Mouse (Mus musculus): ENCODE data around the gene Gm11077. TPM values are rescaled to one million over a fixed set of nuclear protein-coding genes. Genes with fewer than 3 reads are reported as not detected.

The Gm11077 gene
- polyA plus RNA-seq, 2 experiments = not detected

- Histone ChIP-seq H3K27ac (no peak overlapping the region), H3K27me3 (ENCODE audit: control insufficient read depth, insufficient read depth, low read length) (no peaks in the 10 kb centered on the region), H3K4me3 (ENCODE audit: insufficient read depth in 1 of 2, low read depth in 2 of 2, low read length in 2 of 2) (no peak overlapping the region), H3K4me2 (ENCODE audit: low read depth) (no peak overlapping the region), H3K9ac (replicated peaks) (no peak overlapping the region), H3K4me1 (replicated peaks; ENCODE audit: control insufficient read depth in 2 of 2, insufficient read depth in 2 of 2, low read length in 1 of 2) (no peaks in the 10 kb centered on the region), H3K36me3 (replicated peaks; ENCODE audit: control insufficient read depth, insufficient read depth, low read depth) (no peaks in the 10 kb centered on the region), H3K9me3 (ENCODE audit: control insufficient read depth, low read length) (no peaks in the 10 kb centered on the region)
- no peak for DNase-seq (ENCODE audit: low read depth in 3 of 3, low spot score in 3 of 3)
- ATAC-seq (ENCODE audit: insufficient read depth) = no peak
- no peak for TF ChIP-seq CTCF (IDR thresholded peaks at IDR 0.05; ENCODE audit: low read depth)
- no peak for TF ChIP-seq EP300 (IDR thresholded peaks at IDR 0.05; ENCODE audit: low read depth)
- WGBS (ENCODE audit: insufficient replicate concordance) = 25% methylated on average over 6 of the region's 6 CpGs
Observed at GRCm38 (mm10) chr6:140767237-140767636, 38.2 kb downstream of the Gm11077 start.

- H3K4me1 ChIP-seq (replicated peaks; ENCODE audit: control insufficient read depth in 2 of 2, insufficient read depth in 2 of 2, low read length in 1 of 2) = no peaks in the 10 kb centered on the region
- H3K4me2 ChIP-seq (ENCODE audit: low read depth) = no peak overlapping the region
- DNase-seq (ENCODE audit: low read depth in 3 of 3, low spot score in 3 of 3) = no peak
- TF ChIP-seq CTCF (IDR thresholded peaks at IDR 0.05; ENCODE audit: low read depth) (no peak), EP300 (IDR thresholded peaks at IDR 0.05; ENCODE audit: low read depth) (no peak)
- no peaks in the 10 kb centered on the region for H3K9me3 ChIP-seq (ENCODE audit: control insufficient read depth, low read length)
- H3K27ac ChIP-seq = no peak overlapping the region
- 50% methylated on average over 8 of the region's 8 CpGs for WGBS (ENCODE audit: insufficient replicate concordance)
- ATAC-seq (ENCODE audit: insufficient read depth) = no peak
- no peak overlapping the region for H3K9ac ChIP-seq (replicated peaks)
- H3K27me3 ChIP-seq (ENCODE audit: control insufficient read depth, insufficient read depth, low read length) = no peaks in the 10 kb centered on the region
- H3K36me3 ChIP-seq (replicated peaks; ENCODE audit: control insufficient read depth, insufficient read depth, low read depth) = no peaks in the 10 kb centered on the region
- no peak overlapping the region for H3K4me3 ChIP-seq (ENCODE audit: insufficient read depth in 1 of 2, low read depth in 2 of 2, low read length in 2 of 2)
Observed at GRCm38 (mm10) chr6:140768180-140768579, 39.1 kb downstream of the Gm11077 start.

- Histone ChIP-seq H3K9me3 (ENCODE audit: control insufficient read depth, low read length) (no peaks in the 10 kb centered on the region), H3K36me3 (replicated peaks; ENCODE audit: control insufficient read depth, insufficient read depth, low read depth) (no peaks in the 10 kb centered on the region), H3K27me3 (ENCODE audit: control insufficient read depth, insufficient read depth, low read length) (no peaks in the 10 kb centered on the region), H3K4me1 (replicated peaks; ENCODE audit: control insufficient read depth in 2 of 2, insufficient read depth in 2 of 2, low read length in 1 of 2) (no peaks in the 10 kb centered on the region), H3K4me2 (ENCODE audit: low read depth) (no peak overlapping the region), H3K4me3 (ENCODE audit: insufficient read depth in 1 of 2, low read depth in 2 of 2, low read length in 2 of 2) (no peak overlapping the region), H3K9ac (replicated peaks) (no peak overlapping the region), H3K27ac (no peak overlapping the region)
- WGBS (ENCODE audit: insufficient replicate concordance) = 66% methylated on average over 21 of the region's 21 CpGs
- TF ChIP-seq CTCF (IDR thresholded peaks at IDR 0.05; ENCODE audit: low read depth) (no peak), EP300 (IDR thresholded peaks at IDR 0.05; ENCODE audit: low read depth) (no peak)
- ATAC-seq (ENCODE audit: insufficient read depth) (no peak), DNase-seq (ENCODE audit: low read depth in 3 of 3, low spot score in 3 of 3) (no peak)
Observed at GRCm38 (mm10) chr6:140768859-140769640, 40.0 kb downstream of the Gm11077 start.

GRCm38 (mm10) chr6:140776274-140776673, 47.2 kb downstream of the Gm11077 start:
- TF ChIP-seq CTCF (IDR thresholded peaks at IDR 0.05; ENCODE audit: low read depth) (no peak), EP300 (IDR thresholded peaks at IDR 0.05; ENCODE audit: low read depth) (no peak)
- DNase-seq (ENCODE audit: low read depth in 3 of 3, low spot score in 3 of 3) = no peak
- WGBS (ENCODE audit: insufficient replicate concordance) = 63% methylated on average over 8 of the region's 8 CpGs

GRCm38 (mm10) chr6:140782524-140782923, 53.4 kb downstream of the Gm11077 start:
- no peaks in the 10 kb centered on the region for H3K36me3 ChIP-seq (replicated peaks; ENCODE audit: control insufficient read depth, insufficient read depth, low read depth)
- H3K27ac ChIP-seq = no peak overlapping the region
- no peak for TF ChIP-seq EP300 (IDR thresholded peaks at IDR 0.05; ENCODE audit: low read depth)
- TF ChIP-seq CTCF (IDR thresholded peaks at IDR 0.05; ENCODE audit: low read depth) = no peak
- ATAC-seq (ENCODE audit: insufficient read depth) (no peak), DNase-seq (ENCODE audit: low read depth in 3 of 3, low spot score in 3 of 3) (no peak)
- 69% methylated on average over 6 of the region's 6 CpGs for WGBS (ENCODE audit: insufficient replicate concordance)
- no peak overlapping the region for H3K9ac ChIP-seq (replicated peaks)
- H3K4me2 ChIP-seq (ENCODE audit: low read depth) = no peak overlapping the region
- H3K27me3 ChIP-seq (ENCODE audit: control insufficient read depth, insufficient read depth, low read length) = no peaks in the 10 kb centered on the region
- no peaks in the 10 kb centered on the region for H3K4me1 ChIP-seq (replicated peaks; ENCODE audit: control insufficient read depth in 2 of 2, insufficient read depth in 2 of 2, low read length in 1 of 2)
- no peak overlapping the region for H3K4me3 ChIP-seq (ENCODE audit: insufficient read depth in 1 of 2, low read depth in 2 of 2, low read length in 2 of 2)
- H3K9me3 ChIP-seq (ENCODE audit: control insufficient read depth, low read length) = no peaks in the 10 kb centered on the region

More at GRCm38 (mm10) chr6:140776274-140776673, 47.2 kb downstream of the Gm11077 start:
- H3K4me1 ChIP-seq (replicated peaks; ENCODE audit: control insufficient read depth in 2 of 2, insufficient read depth in 2 of 2, low read length in 1 of 2) = no peaks in the 10 kb centered on the region
- H3K9me3 ChIP-seq (ENCODE audit: control insufficient read depth, low read length) = no peaks in the 10 kb centered on the region
- no peaks in the 10 kb centered on the region for H3K27me3 ChIP-seq (ENCODE audit: control insufficient read depth, insufficient read depth, low read length)
- no peak for ATAC-seq (ENCODE audit: insufficient read depth)
- H3K27ac ChIP-seq = no peak overlapping the region
- no peak overlapping the region for H3K4me3 ChIP-seq (ENCODE audit: insufficient read depth in 1 of 2, low read depth in 2 of 2, low read length in 2 of 2)
- no peaks in the 10 kb centered on the region for H3K36me3 ChIP-seq (replicated peaks; ENCODE audit: control insufficient read depth, insufficient read depth, low read depth)
- H3K9ac ChIP-seq (replicated peaks) = no peak overlapping the region
- H3K4me2 ChIP-seq (ENCODE audit: low read depth) = no peak overlapping the region

All from liver, embryonic 14.5 days (tissue).